Mouse (Mus musculus) hindbrain, postnatal 0 days (tissue): ENCODE measurements around the gene Fry. TPM values are rescaled to one million over a fixed set of nuclear protein-coding genes. Genes with fewer than 3 reads are reported as not detected.

Source experiments
- ATAC-seq: fragments of 200-750 bp; cut with Nextera tagmentation; 2 replicates; pipeline ENCODE4 v1.8.0; 2017; ENCODE audit warnings: mild to moderate bottlenecking, moderate TSS enrichment, moderate library complexity
- DNase-seq: peaks from one replicate; pipeline ENCODE4 v3.0.0-alpha.2; 2015; ENCODE audit warnings: low spot score
- H3K27ac ChIP-seq: fragments of 300-500 bp; sonication (generic); 2 replicates; pipeline ENCODE4 v1.5.1; 2014; ENCODE audit warnings: mild to moderate bottlenecking
- H3K27me3 ChIP-seq: fragments of 300-500 bp; sonication (generic); 2 replicates; pipeline ENCODE4 v1.6.1; 2014; ENCODE audit warnings: low read length, mixed read lengths; ENCODE audit not compliant: insufficient read depth
- H3K36me3 ChIP-seq: fragments of 300-500 bp; sonication (generic); 2 replicates; pipeline ENCODE4 v1.6.1; 2014; ENCODE audit warnings: low read length, mixed read lengths; ENCODE audit not compliant: insufficient read depth
- H3K4me1 ChIP-seq: fragments of 300-500 bp; sonication (generic); 2 replicates; pipeline ENCODE4 v1.6.1; 2014; ENCODE audit warnings: antibody characterized with exemption, low read length, mixed read lengths; ENCODE audit not compliant: insufficient read depth
- H3K4me2 ChIP-seq: fragments of 300-500 bp; sonication (generic); 2 replicates; pipeline ENCODE4 v1.6.1; 2014; ENCODE audit warnings: low read depth, mild to moderate bottlenecking, low read length, moderate library complexity, mixed read lengths
- H3K4me3 ChIP-seq: fragments of 300-500 bp; sonication (generic); 2 replicates; pipeline ENCODE4 v1.5.1; 2014; ENCODE audit warnings: low read length
- H3K9ac ChIP-seq: fragments of 300-500 bp; sonication (generic); replicated peaks from 2 replicates; pipeline ENCODE4 v1.6.1; 2014; ENCODE audit warnings: mild to moderate bottlenecking, low read length, moderate library complexity, mixed read lengths
- H3K9me3 ChIP-seq: fragments of 300-500 bp; sonication (generic); 2 replicates; pipeline ENCODE4 v1.6.1; 2016; ENCODE audit warnings: low read length, mixed read lengths
- CTCF ChIP-seq: IDR thresholded peaks from 2 replicates; pipeline ENCODE4 v1.5.1; 2016; ENCODE audit warnings: antibody characterized with exemption, control low read depth, low read depth
- WGBS: fragments of 180-500 bp; shearing (Covaris S2); extraction: QIAGEN DNeasy Blood & Tissue Kit; methylation state at CpG from one replicate; pipeline ENCODE4 v1.1.7; 2014; 5-methylcytosine and 5-hydroxymethylcytosine counted together
- polyA plus RNA-seq: library from polyadenylated mRNA; unstranded; fragments of >200 nt; fragmentation: Nextera tagmentation; extraction: Ambion mirVana; gene quantifications from 2 replicates; pipeline ENCODE4 v1.2.1, GENCODE M21; 2015
- total RNA-seq: library from RNA; depleted of rRNA; stranded (reverse); fragments of >200 nt; gene quantifications from 2 replicates; pipeline ENCODE4 v1.2.3, GENCODE M21; 2014

The Fry gene
- total and polyA plus RNA-seq, 2 experiments from 2014 or later: 47.7 to 122 TPM

DNA sequence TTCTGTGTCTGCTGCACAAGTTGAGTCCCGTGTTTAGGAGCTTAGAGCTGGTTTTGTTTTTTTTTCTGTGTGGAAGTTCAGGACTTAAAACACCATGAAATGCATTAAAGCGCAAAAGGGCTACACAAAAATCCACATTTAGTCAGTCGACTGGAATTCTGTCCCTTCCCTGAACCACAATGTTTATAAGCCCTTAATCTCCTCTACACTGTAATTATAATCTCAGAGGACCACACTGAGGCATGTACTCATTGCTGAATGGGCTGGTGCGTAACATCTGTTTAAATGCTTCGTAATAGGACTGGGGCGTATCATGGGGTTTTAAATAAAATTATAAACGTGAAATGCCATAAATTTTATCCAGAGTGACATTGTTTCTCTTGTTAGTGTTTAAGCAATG lies 89.6 kb downstream of the Fry start:
- H3K4me3 ChIP-seq: no peak overlapping the region
- no peak overlapping the region for H3K9ac ChIP-seq

DNA sequence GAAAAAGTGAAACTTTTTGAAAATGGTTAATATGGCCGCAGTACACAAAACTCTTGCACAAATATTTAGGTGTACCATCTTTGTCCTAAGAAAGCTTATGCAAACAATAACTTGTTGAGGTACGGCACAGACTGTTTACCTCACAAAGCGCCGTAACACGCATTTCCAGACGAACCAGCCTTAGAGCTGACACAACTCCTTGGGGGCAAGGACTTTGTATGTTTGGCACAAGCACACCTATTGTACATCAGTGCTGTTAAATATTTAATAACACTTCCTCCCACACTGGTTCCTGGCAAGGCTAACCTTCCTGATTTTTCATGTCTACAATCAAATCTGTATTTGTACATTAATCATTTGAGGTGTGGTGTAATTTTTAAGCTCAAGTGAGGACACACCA lies 95.6 kb downstream of the Fry start:
- DNase-seq (no peak), ATAC-seq (no peak)
- Histone ChIP-seq H3K4me2 (no peak overlapping the region), H3K9me3 (no peaks in the 10 kb centered on the region), H3K27ac (no peak overlapping the region), H3K4me1 (no peaks in the 10 kb centered on the region), H3K4me3 (no peak overlapping the region), H3K9ac (no peak overlapping the region), H3K27me3 (no peaks in the 10 kb centered on the region), H3K36me3 (no peaks in the 10 kb centered on the region)
- TF ChIP-seq CTCF: no peak
- WGBS: 85% methylated on average over 6 of the region's 6 CpGs

More for the DNA sequence above, 89.6 kb downstream of the Fry start:
- Histone ChIP-seq H3K9me3 (no peaks in the 10 kb centered on the region), H3K27me3 (no peaks in the 10 kb centered on the region), H3K27ac (no peak overlapping the region), H3K36me3 (no peaks in the 10 kb centered on the region), H3K4me1 (no peaks in the 10 kb centered on the region), H3K4me2 (no peak overlapping the region)
- ATAC-seq: no peak
- WGBS: 45% methylated on average over 7 of the region's 7 CpGs
- DNase-seq: no peak
- no peak for TF ChIP-seq CTCF

DNA sequence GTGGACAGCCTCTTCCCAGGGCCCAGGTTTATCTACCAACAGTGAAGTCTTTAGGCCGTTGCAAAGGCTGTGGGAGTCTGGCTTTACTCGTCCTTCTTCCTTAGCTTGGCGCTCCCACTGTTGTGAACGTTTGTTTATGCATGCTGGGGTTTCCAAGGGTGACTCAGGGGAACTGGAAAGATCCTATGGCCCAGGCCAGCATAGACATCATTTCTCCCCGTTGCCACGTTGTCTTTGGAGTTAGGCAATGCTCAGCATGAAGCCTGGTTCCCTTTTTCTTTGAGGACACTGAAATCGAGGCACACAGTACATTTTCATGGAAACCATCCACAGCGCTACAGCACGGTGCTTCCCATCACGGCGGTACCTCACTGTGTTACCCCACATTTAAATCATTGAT lies 97.6 kb downstream of the Fry start:
- no peak overlapping the region for H3K9ac ChIP-seq
- ATAC-seq (no peak), DNase-seq (no peak)
- WGBS: 68% methylated on average over 11 of the region's 11 CpGs
- no peaks in the 10 kb centered on the region for H3K36me3 ChIP-seq
- H3K9me3 ChIP-seq: no peaks in the 10 kb centered on the region
- H3K4me1 ChIP-seq: no peaks in the 10 kb centered on the region
- H3K27ac ChIP-seq: no peak overlapping the region
- H3K4me2 ChIP-seq: no peak overlapping the region
- TF ChIP-seq CTCF: no peak
- H3K27me3 ChIP-seq: no peaks in the 10 kb centered on the region
- H3K4me3 ChIP-seq: no peak overlapping the region

DNA sequence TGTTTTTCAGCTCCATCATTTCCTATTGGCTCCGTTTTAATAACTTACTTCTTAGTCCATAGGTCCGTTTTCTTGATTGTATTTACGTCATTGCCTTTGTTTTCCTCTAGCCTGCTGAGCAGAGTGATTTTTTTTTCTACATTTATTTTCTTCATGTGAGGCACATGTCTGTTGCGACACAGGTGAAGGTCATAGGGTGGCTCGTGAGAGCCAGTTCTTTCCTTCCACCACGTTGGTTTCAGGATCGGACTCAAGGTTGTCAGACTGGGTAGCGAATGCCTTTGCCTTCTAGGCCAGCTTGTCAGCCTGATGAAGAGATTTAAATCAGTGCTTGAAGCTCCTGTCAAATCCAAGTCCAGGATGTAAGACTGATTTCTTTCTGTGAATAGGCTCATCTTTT lies 101.0 kb downstream of the Fry start:
- ATAC-seq: no peak
- 87% methylated on average over 8 of the region's 8 CpGs for WGBS

DNA sequence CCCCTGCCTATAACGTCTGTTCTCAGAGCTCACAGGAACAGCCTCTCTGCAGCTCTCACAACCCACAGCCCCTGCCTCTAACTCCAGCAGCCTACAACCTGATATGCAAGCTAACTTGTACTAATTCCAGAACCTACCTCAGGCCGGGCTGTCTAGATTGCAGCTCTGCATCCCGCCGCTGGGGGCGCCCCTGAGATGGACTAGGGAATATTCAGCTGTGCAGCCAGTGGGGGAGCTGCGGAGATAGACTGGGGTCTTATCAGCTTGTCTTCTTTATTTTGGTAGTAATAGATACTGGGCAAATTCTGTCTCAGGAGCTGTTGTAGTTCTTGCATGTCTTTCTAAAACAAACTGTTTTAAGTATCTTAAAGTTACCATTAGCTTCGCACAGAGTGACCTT lies 101.9 kb downstream of the Fry start:
- DNase-seq (peak; percentile 62), ATAC-seq (0 out of 2 replicates have a peak, but pooled peaks have one; percentile 45)
- H3K27me3 ChIP-seq: no peaks in the 10 kb centered on the region
- no peaks in the 10 kb centered on the region for H3K36me3 ChIP-seq
- no peak overlapping the region for H3K9ac ChIP-seq
- TF ChIP-seq CTCF: peak; percentile 76
- no peaks in the 10 kb centered on the region for H3K9me3 ChIP-seq
- H3K27ac ChIP-seq: no peak overlapping the region
- WGBS: 39% methylated on average over 7 of the region's 7 CpGs
- H3K4me3 ChIP-seq: no peak overlapping the region
- H3K4me1 ChIP-seq: no peaks in the 10 kb centered on the region
- no peak overlapping the region for H3K4me2 ChIP-seq

More for the DNA sequence above, 101.0 kb downstream of the Fry start:
- Histone ChIP-seq H3K9me3 (no peaks in the 10 kb centered on the region), H3K9ac (no peak overlapping the region), H3K4me1 (no peaks in the 10 kb centered on the region), H3K4me2 (no peak overlapping the region), H3K4me3 (no peak overlapping the region), H3K27ac (no peak overlapping the region), H3K27me3 (no peaks in the 10 kb centered on the region), H3K36me3 (no peaks in the 10 kb centered on the region)
- TF ChIP-seq CTCF: no peak
- DNase-seq: no peak

DNA sequence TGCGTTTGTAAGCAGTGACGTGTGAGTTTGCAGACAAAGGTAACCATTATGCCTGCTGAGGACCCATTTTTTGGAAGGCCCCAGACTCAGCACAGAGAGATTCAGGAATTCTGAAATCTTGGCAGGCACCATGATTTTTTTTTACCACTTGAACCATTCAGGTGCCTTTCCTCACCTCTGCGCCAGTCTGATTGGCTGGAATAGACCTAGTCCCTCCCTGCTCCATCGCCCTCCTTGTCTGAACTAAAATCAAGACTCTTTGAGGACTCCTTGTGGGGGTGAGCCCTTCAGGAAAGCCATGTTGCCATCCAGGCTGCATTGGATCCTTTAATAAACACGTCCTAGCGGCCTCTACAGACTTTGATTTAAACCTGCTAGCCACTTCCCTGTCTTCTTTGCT lies 103.4 kb downstream of the Fry start:
- H3K27ac ChIP-seq: no peak overlapping the region
- H3K9ac ChIP-seq: no peak overlapping the region
- no peak overlapping the region for H3K4me2 ChIP-seq
- 75% methylated on average over 6 of the region's 6 CpGs for WGBS
- no peak for TF ChIP-seq CTCF
- H3K4me1 ChIP-seq: no peaks in the 10 kb centered on the region
- no peaks in the 10 kb centered on the region for H3K9me3 ChIP-seq
- no peaks in the 10 kb centered on the region for H3K36me3 ChIP-seq
- no peak for DNase-seq
- ATAC-seq: no peak
- H3K27me3 ChIP-seq: no peaks in the 10 kb centered on the region
- no peak overlapping the region for H3K4me3 ChIP-seq

DNA sequence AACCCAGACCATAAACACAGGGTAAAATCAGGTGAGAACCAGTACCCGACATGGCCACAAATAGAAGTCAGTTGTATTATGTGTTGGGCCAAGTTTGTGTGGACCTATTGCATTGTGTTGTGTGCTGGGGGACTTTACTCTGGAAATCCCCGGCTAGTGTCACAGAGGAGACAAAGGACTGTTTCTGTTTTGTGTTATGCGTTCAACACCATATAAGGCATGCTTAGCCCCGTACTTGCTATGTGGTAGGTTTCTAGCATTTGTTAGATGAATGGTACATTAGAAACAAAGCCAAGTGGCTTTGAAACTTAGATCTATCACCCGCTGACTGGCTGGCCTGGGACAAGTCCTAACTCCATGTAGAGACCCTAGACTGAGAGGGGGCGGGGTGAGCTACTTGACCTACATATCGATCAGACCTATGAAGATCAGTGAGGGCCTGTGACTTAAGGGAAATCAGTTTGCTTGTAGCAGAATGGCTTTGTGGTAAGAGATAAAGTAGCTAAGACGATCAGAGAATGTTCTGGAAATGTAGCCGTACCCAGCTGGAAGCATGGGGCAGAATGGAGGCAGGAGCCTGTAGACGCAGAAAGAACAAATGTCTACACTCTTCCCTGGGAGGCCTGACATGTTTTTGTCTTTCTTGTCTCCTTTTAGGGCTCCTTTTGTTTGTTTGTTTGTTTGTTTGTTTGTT lies 105.2 kb downstream of the Fry start:
- H3K4me2 ChIP-seq: no peak overlapping the region
- WGBS: 85% methylated on average over 10 of the region's 10 CpGs
- no peak for ATAC-seq
- TF ChIP-seq CTCF: no peak
- no peak overlapping the region for H3K9ac ChIP-seq
- no peaks in the 10 kb centered on the region for H3K4me1 ChIP-seq
- H3K4me3 ChIP-seq: no peak overlapping the region
- H3K27me3 ChIP-seq: no peaks in the 10 kb centered on the region
- DNase-seq: no peak
- no peaks in the 10 kb centered on the region for H3K9me3 ChIP-seq
- H3K36me3 ChIP-seq: no peaks in the 10 kb centered on the region
- no peak overlapping the region for H3K27ac ChIP-seq
